Mouse (Mus musculus): ENCODE measurements around the gene Gm21739. TPM values are rescaled to one million over a fixed set of nuclear protein-coding genes. Genes with fewer than 3 reads are reported as not detected.
"Not testable (repeated sequence)": the region's sequence is repeated elsewhere in the genome, so short reads cannot be mapped to it uniquely, and the experiment has no call there.

Gene Gm21739
- not detected in 2 replicates for polyA plus RNA-seq (2012; rRNA removed)

GRCm38 (mm10) chrY:44264344-44264743 is at the start of gene Gm21739:
TSS of gene Gm21739 (minus strand) at chrY:44264444.
- no CpG with 5 or more reads among the region's 6 CpGs for WGBS
- DNase-seq (ENCODE audit: low read depth, low spot score) = not testable (repeated sequence)

All from large intestine, adult 2 months (tissue).